Mouse (Mus musculus) CH12.LX (cell line): ENCODE data around the gene Tomm40l. TPM values are rescaled to one million over a fixed set of nuclear protein-coding genes. Genes with fewer than 3 reads are reported as not detected.
A peak's percentile ranks its signal among the peaks of the same experiment; 100 is the strongest.

Source experiments
- DNase-seq: peaks from one replicate; pipeline ENCODE4 v3.0.0-alpha.2; 2013; ENCODE audit errors: extremely low read depth
- H3K27ac ChIP-seq: 2 replicates; pipeline ENCODE4 v1.5.1; 2012; ENCODE audit warnings: low read depth, mild to moderate bottlenecking, control low read depth, moderate library complexity; ENCODE audit not compliant: insufficient read depth
- H3K27me3 ChIP-seq: replicated peaks from 2 replicates; pipeline ENCODE3; 2012; ENCODE audit warnings: inconsistent platforms
- H3K36me3 ChIP-seq, 2 experiments: replicated peaks in 1 of 2; 2 replicates each; pipeline versions ENCODE3 to v1.6.1; 2012; ENCODE audit warnings: inconsistent platforms in 1 of 2, low read length in 1 of 2, mild to moderate bottlenecking in 1 of 2, mixed read lengths in 1 of 2, moderate library complexity in 1 of 2; ENCODE audit not compliant: control insufficient read depth in 1 of 2, insufficient read depth in 1 of 2
- H3K4me1 ChIP-seq, 2 experiments: 2 replicates each; pipeline ENCODE4 v1.6.1; 2012; ENCODE audit warnings: inconsistent platforms in 1 of 2, moderate library complexity in 1 of 2; ENCODE audit not compliant: insufficient read depth in 2 of 2, control insufficient read depth in 1 of 2
- H3K4me2 ChIP-seq: 2 replicates; pipeline ENCODE4 v1.6.1; 2012; ENCODE audit warnings: low read depth, mild to moderate bottlenecking, control low read depth; ENCODE audit not compliant: poor library complexity, insufficient read depth, severe bottlenecking
- H3K4me3 ChIP-seq, 3 experiments: fragments of 150-350 bp in 1 of 3; sonication (generic) in 1 of 3; replicated peaks in 1 of 3; 2 replicates each; pipeline versions ENCODE3 to v1.5.1; 2011 to 2012; ENCODE audit warnings: low read depth in 2 of 3, low read length in 2 of 3, mild to moderate bottlenecking in 2 of 3, moderate library complexity in 2 of 3, control low read depth in 1 of 3, improper control_type of control experiment in 1 of 3, inconsistent platforms in 1 of 3, mixed read lengths in 1 of 3; ENCODE audit not compliant: poor library complexity in 1 of 3
- H3K79me2 ChIP-seq: replicated peaks from 2 replicates; pipeline ENCODE4 v1.6.1; 2012; ENCODE audit warnings: mild to moderate bottlenecking, moderate library complexity; ENCODE audit not compliant: control insufficient read depth, poor library complexity, insufficient read depth, severe bottlenecking; ENCODE audit errors: extremely low read depth
- H3K9ac ChIP-seq: 2 replicates; pipeline ENCODE4 v1.6.1; 2012; ENCODE audit warnings: low read depth, mild to moderate bottlenecking, control low read depth, moderate library complexity; ENCODE audit not compliant: insufficient read depth
- H3K9me3 ChIP-seq: replicated peaks from 2 replicates; pipeline ENCODE3; 2012; ENCODE audit warnings: low read length, inconsistent platforms, mixed read lengths
- CHD1 ChIP-seq: IDR thresholded peaks from 2 replicates; pipeline ENCODE4 v1.6.1; 2012; ENCODE audit warnings: low read depth, low read length, improper control_type of control experiment, inconsistent platforms
- CHD2 ChIP-seq: IDR thresholded peaks from 2 replicates; pipeline ENCODE4 v1.6.1; 2011; ENCODE audit warnings: low read length, improper control_type of control experiment
- E2F4 ChIP-seq: IDR thresholded peaks from 2 replicates; pipeline ENCODE4 v1.6.1; 2011; ENCODE audit warnings: low read depth, low read length, improper control_type of control experiment; ENCODE audit not compliant: insufficient replicate concordance
- ELF1 ChIP-seq: IDR thresholded peaks from 2 replicates; pipeline ENCODE4 v1.6.1; 2014; ENCODE audit warnings: low read depth, mild to moderate bottlenecking, inconsistent platforms, low read length, improper control_type of control experiment
- EP300 ChIP-seq: IDR thresholded peaks from 2 replicates; pipeline ENCODE4 v1.6.1; 2011; ENCODE audit warnings: low read length, improper control_type of control experiment
- HCFC1 ChIP-seq: IDR thresholded peaks from 2 replicates; pipeline ENCODE4 v1.6.1; 2012; ENCODE audit warnings: low read depth, mild to moderate bottlenecking, inconsistent platforms, low read length, improper control_type of control experiment
- IRF4 ChIP-seq: IDR thresholded peaks from 2 replicates; pipeline ENCODE4 v1.6.1; 2014; ENCODE audit warnings: low read depth, mild to moderate bottlenecking, inconsistent platforms, low read length, improper control_type of control experiment
- JUN ChIP-seq: IDR thresholded peaks from 2 replicates; pipeline ENCODE4 v1.6.1; 2011; ENCODE audit warnings: low read depth, mild to moderate bottlenecking, low read length, improper control_type of control experiment, moderate library complexity; ENCODE audit not compliant: insufficient read depth
- JUND ChIP-seq: conservative IDR thresholded peaks from 2 replicates; pipeline ENCODE4 v1.6.1; 2011; ENCODE audit warnings: low read depth, low read length, improper control_type of control experiment
- KAT2A ChIP-seq: IDR thresholded peaks from 2 replicates; pipeline ENCODE4 v1.6.1; 2012; ENCODE audit warnings: low read length, improper control_type of control experiment, inconsistent platforms; ENCODE audit not compliant: insufficient replicate concordance
- MAFK ChIP-seq: IDR thresholded peaks from 2 replicates; pipeline ENCODE4 v1.6.1; 2011; ENCODE audit warnings: low read length, improper control_type of control experiment; ENCODE audit not compliant: insufficient replicate concordance
- MAX ChIP-seq: IDR thresholded peaks from 2 replicates; pipeline ENCODE4 v1.6.1; 2011; ENCODE audit warnings: low read length, improper control_type of control experiment
- MAZ ChIP-seq: IDR thresholded peaks from 2 replicates; pipeline ENCODE4 v1.6.1; 2012; ENCODE audit warnings: low read depth, mild to moderate bottlenecking, inconsistent platforms, low read length, improper control_type of control experiment, moderate library complexity
- MEF2A ChIP-seq: IDR thresholded peaks from 2 replicates; pipeline ENCODE4 v1.6.1; 2014; ENCODE audit warnings: low read depth, mild to moderate bottlenecking, inconsistent platforms, low read length, improper control_type of control experiment, borderline replicate concordance
- MXI1 ChIP-seq: IDR thresholded peaks from 2 replicates; pipeline ENCODE4 v1.6.1; 2011; ENCODE audit warnings: mild to moderate bottlenecking, low read depth, low read length, improper control_type of control experiment
- MYC ChIP-seq: IDR thresholded peaks from 2 replicates; pipeline ENCODE4 v1.6.1; 2011; ENCODE audit warnings: low read depth, mild to moderate bottlenecking, improper control_type of control experiment, low read length
- NELFE ChIP-seq: IDR thresholded peaks from 2 replicates; pipeline ENCODE4 v1.6.1; 2011; ENCODE audit warnings: low read depth, low read length, improper control_type of control experiment
- NRF1 ChIP-seq: IDR thresholded peaks from 2 replicates; pipeline ENCODE4 v1.6.1; 2014; ENCODE audit warnings: low read depth, mild to moderate bottlenecking, inconsistent platforms, low read length, improper control_type of control experiment, moderate library complexity
- PAX5 ChIP-seq: IDR thresholded peaks from 2 replicates; pipeline ENCODE4 v1.6.1; 2012; ENCODE audit warnings: low read length, inconsistent platforms, mixed read lengths
- POLR2AphosphoS2 ChIP-seq: IDR thresholded peaks from 2 replicates; pipeline ENCODE4 v1.6.1; 2011; ENCODE audit warnings: low read depth, low read length, improper control_type of control experiment
- SIN3A ChIP-seq: IDR thresholded peaks from 2 replicates; pipeline ENCODE4 v1.6.1; 2012; ENCODE audit warnings: low read length, improper control_type of control experiment, inconsistent platforms
- TBP ChIP-seq: conservative IDR thresholded peaks from 2 replicates; pipeline ENCODE4 v1.6.1; 2011; ENCODE audit warnings: low read depth, low read length, improper control_type of control experiment
- USF1 ChIP-seq: IDR thresholded peaks from 2 replicates; pipeline ENCODE4 v1.6.1; 2014; ENCODE audit warnings: low read depth, mild to moderate bottlenecking, inconsistent platforms, low read length, improper control_type of control experiment
- ZC3H11A ChIP-seq: IDR thresholded peaks from 2 replicates; pipeline ENCODE4 v1.6.1; 2012; ENCODE audit warnings: low read depth, mild to moderate bottlenecking, inconsistent platforms, low read length, improper control_type of control experiment
- ZMIZ1 ChIP-seq: IDR thresholded peaks from 2 replicates; pipeline ENCODE4 v1.6.1; 2012; ENCODE audit warnings: low read depth, mild to moderate bottlenecking, inconsistent platforms, low read length, improper control_type of control experiment
- dilution Hi-C: fragments of 300-500 bp; cut with MboI; formaldehyde crosslinking; loops from 2 replicates; pipeline ENCODE4 v1.14.3; 2020; ENCODE audit warnings: low sequenced_read_pairs; ENCODE audit not compliant: extremely low pct_unique_long_range_greater_than_20kb, extremely low pct_ligation_motif_present
- in situ Hi-C: fragments of 300-500 bp; cut with MboI; formaldehyde crosslinking; loops from 3 replicates; pipeline ENCODE4 v1.14.3; 2019; ENCODE audit warnings: low sequenced_read_pairs, low pct_ligation_motif_present, low pct_unique_long_range_greater_than_20kb, mixed read lengths
- polyA plus RNA-seq: library from polyadenylated mRNA; unstranded; fragments of >175 nt; gene quantifications from 2 replicates; pipeline ENCODE4 v1.2.1, GENCODE M21; 2012; ENCODE audit warnings: low read depth; ENCODE audit not compliant: insufficient read length
- total RNA-seq, 2 experiments: library from RNA; depleted of rRNA; stranded (reverse); fragments of 300-350 nt in 1 of 2; fragments of >200 nt in 1 of 2; gene quantifications; 2 replicates each; pipeline ENCODE4 v1.2.3; 2012 to 2014

Tomm40l gene
- total and polyA plus RNA-seq, 3 experiments, result 24.7 to 37.1 (median 36.0) TPM

GRCm38 (mm10) chr1:171234538-171234937 is 12.2 kb upstream of the Tomm40l start:
- Histone ChIP-seq H3K36me3 (peaks cover 53 to 61% of the 10 kb centered on the region in 2 experiments), H3K27ac (no peak overlapping the region), H3K4me1 (peaks cover 11 to 56% of the 10 kb centered on the region in 2 experiments), H3K4me2 (no peak overlapping the region), H3K27me3 (no peaks in the 10 kb centered on the region), H3K9me3 (no peaks in the 10 kb centered on the region), H3K4me3 (peak overlapping the region in 1 of 3 experiments; percentile 49), H3K79me2 (no peaks in the 10 kb centered on the region), H3K9ac (no peak overlapping the region)
- DNase-seq, result no peak
- no peak for TF ChIP-seq CHD2
- TF ChIP-seq CHD1, result no peak
- no peak for TF ChIP-seq ZC3H11A
- TF ChIP-seq MYC, result no peak
- TF ChIP-seq JUND, result no peak
- TF ChIP-seq MAFK, result no peak
- TF ChIP-seq MAX, result no peak
- TF ChIP-seq E2F4, result no peak
- no peak for TF ChIP-seq IRF4
- no peak for TF ChIP-seq MAZ
- TF ChIP-seq MEF2A, result no peak
- no peak for TF ChIP-seq PAX5
- no peak for TF ChIP-seq POLR2AphosphoS2
- no peak for TF ChIP-seq SIN3A
- TF ChIP-seq HCFC1, result no peak
- no peak for TF ChIP-seq EP300
- no peak for TF ChIP-seq KAT2A
- TF ChIP-seq USF1, result no peak
- TF ChIP-seq JUN, result no peak
- TF ChIP-seq TBP, result no peak
- dilution Hi-C loops (no loop called here), in situ Hi-C loops (no loop called here)

- Histone ChIP-seq H3K27me3 (no peaks in the 10 kb centered on the region), H3K36me3 (peaks cover 50 to 61% of the 10 kb centered on the region in 2 experiments), H3K9ac (no peak within 1 kb of the TSS), H3K9me3 (no peaks in the 10 kb centered on the region), H3K4me2 (no peak within 1 kb of the TSS), H3K79me2 (no peaks in the 10 kb centered on the region), H3K4me3 (peak within 1 kb of the TSS; percentile 41 to 49 (median 43)), H3K4me1 (peaks cover 11 to 57% of the 10 kb centered on the region in 2 experiments), H3K27ac (no peak within 1 kb of the TSS)
- dilution Hi-C loops, result no loop called here
- TF ChIP-seq JUND (no peak), MXI1 (no peak), ZMIZ1 (no peak), EP300 (no peak), NRF1 (peak; percentile 69), SIN3A (no peak), NELFE (0 out of 2 replicates have a peak, but pooled peaks have one; percentile 7), ELF1 (peak; percentile 47)
- in situ Hi-C loops, result no loop called here
- peak; percentile 31 for DNase-seq
These were observed 11.8 kb upstream of the Tomm40l start, which contains the start of gene Fcer1g for GRCm38 (mm10) chr1:171234126-171234525. Gene Fcer1g (minus strand): TSS chr1:171234365.
